ENCODE assay signal across 11 mouse cellular contexts in the genomic region with DNA sequence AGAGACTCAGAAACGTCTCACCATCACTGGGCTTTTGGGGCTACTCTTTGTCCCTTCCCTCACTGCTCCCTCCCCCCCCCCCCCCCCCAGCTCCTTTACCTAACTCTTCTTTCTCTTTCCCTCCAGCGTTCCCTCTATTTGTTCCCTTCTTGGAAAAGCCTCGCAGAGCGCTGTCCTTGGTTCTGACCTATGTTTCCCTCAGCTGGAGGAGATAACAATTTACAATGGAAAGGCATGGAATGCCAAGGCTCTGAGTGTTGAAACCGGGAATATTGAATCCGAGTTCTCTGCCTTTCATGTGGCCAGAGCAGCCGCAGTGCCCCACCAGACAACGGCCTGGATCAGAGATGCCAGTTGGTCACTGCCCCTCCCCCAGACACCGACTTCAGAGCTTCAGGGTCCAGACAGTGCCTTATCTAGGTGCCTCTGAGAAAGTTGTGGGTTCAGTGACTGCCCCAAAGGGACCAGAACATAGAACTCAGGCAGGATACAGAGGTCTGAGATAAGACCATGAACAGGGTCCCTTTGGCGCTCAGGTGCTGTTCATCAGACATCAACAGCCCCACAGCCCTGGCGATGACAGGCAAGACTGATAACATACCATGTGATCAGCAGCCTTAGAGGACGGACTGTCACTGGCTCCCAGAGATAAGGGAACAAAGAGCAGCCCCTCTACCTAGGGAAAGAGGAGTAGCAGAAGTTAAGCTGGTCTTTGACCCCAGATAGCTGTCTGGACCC. TPM values are rescaled to one million over a fixed set of nuclear protein-coding genes. Genes with fewer than 3 reads are reported as not detected.
DNase-seq lines count a peak whose midpoint lies in the region; ATAC-seq lines count a peak whose summit lies in the region.
"Had no signal": no experiment of that assay in that cellular context is flagged by ENCODE, and none has a peak within 500 bp of the region (broad histone marks: within the 10 kb centered on the region; RNA-seq: fewer than 3 reads in every experiment).

No protein-coding gene starts in this region.

- no peak overlapping the region for H3K9ac ChIP-seq in heart, embryonic 11.5 days (ENCODE audit: low read depth, low read length)

- no peak for DNase-seq in heart, adult 11 months
- DNase-seq in kidney, postnatal 4 days = peak; percentile 85 to 86
- peak; percentile 8 for DNase-seq in ovary, adult 18-20 months (ENCODE audit: low spot score)
- DNase-seq in gastrocnemius, postnatal 36 days = no peak
- no peak for DNase-seq in left cerebral cortex, postnatal 4 days
- no peak for DNase-seq in T-cell, adult 2 months (ENCODE audit: low spot score)

- H3K9me3 ChIP-seq in heart, embryonic 11.5 days (replicated peaks; ENCODE audit: control insufficient read depth, low read length) = no peaks in the 10 kb centered on the region

- H3K4me2 ChIP-seq in heart, embryonic 11.5 days = no peak overlapping the region; the same call in 1 of the 2 replicates

- peaks cover 6% of the 10 kb centered on the region; the same call in 1 of the 2 replicates for H3K4me1 ChIP-seq in heart, embryonic 11.5 days (ENCODE audit: control insufficient read depth, insufficient read depth, low read length)

- ATAC-seq in heart, embryonic 11.5 days (replicated peaks; ENCODE audit: insufficient number of reproducible peaks, low FRiP score, low TSS enrichment) = peak; percentile 89
- 0 out of 2 replicates have a peak, but pooled peaks have one; percentile 15 for ATAC-seq in common myeloid progenitor, adult 5-6 weeks (replicated peaks; ENCODE audit: low read depth, poor library complexity, severe bottlenecking)

- peaks cover 8% of the 10 kb centered on the region; the same call in 1 of the 2 replicates for H3K27me3 ChIP-seq in heart, embryonic 11.5 days (ENCODE audit: control insufficient read depth, insufficient read depth, low read length)

- intact Hi-C loops in gastrocnemius, postnatal 36 days (cut with DNase I) = no loop called here
- intact Hi-C loops in left cerebral cortex, postnatal 4 days (cut with DNase I) = no loop called here

- WGBS in heart, embryonic 11.5 days (ENCODE audit: insufficient replicate concordance) = 4% methylated on average over 12 of the region's 12 CpGs

- no peak overlapping the region for H3K4me3 ChIP-seq in heart, embryonic 11.5 days (ENCODE audit: low read depth, low read length)

- no peak overlapping the region for H3K27ac ChIP-seq in heart, embryonic 11.5 days (ENCODE audit: low read depth, low read length)

- no peaks in the 10 kb centered on the region for H3K36me3 ChIP-seq in heart, embryonic 11.5 days (ENCODE audit: control insufficient read depth, insufficient read depth, low read length)

RNA-seq across cellular contexts. Expression of a gene that starts 25.8 kb away (rescaled TPM):
- 0.07 and 0.10 TPM in 2 replicates for polyA plus RNA-seq in heart, embryonic 11.5 days (2014; fragmentation: Nextera tagmentation; extraction: Ambion mirVana)
- not detected in 2 replicates for total RNA-seq in common myeloid progenitor, adult 5-6 weeks (2017)
- not detected for total RNA-seq in gastrocnemius, postnatal 36 days (2021)
- 10 to 100 TPM; 41.8 to 59.9 TPM for total RNA-seq in left cerebral cortex, postnatal 4 days (2021)
- total RNA-seq: CH12.LX; neutrophil, adult 5-6 weeks had no signal
- polyA plus RNA-seq: heart, embryonic 14.5 days had no signal

RNA-seq across cellular contexts. Expression of a gene that starts 39.9 kb away (rescaled TPM):
- 8.7 and 8.8 TPM in 2 replicates for polyA plus RNA-seq in heart, embryonic 11.5 days (2014; fragmentation: Nextera tagmentation; extraction: Ambion mirVana)
- 14.7 and 15.3 TPM in 2 replicates for total RNA-seq in common myeloid progenitor, adult 5-6 weeks (2017)
- 1 to 10 TPM; 2.4 to 3.6 TPM for total RNA-seq in gastrocnemius, postnatal 36 days (2021)
- total RNA-seq in left cerebral cortex, postnatal 4 days (2021) = 10 to 100 TPM; 14.3 to 15.5 TPM

Comparison
In these comparisons a context has a peak if more than half of its experiments do, and no peak if none do; other contexts are left out.
1. DNase-seq: peak in kidney, postnatal 4 days (2 of 2) and ovary, adult 18-20 months (single experiment); none in heart, adult 11 months (single experiment), gastrocnemius, postnatal 36 days (0 of 2), left cerebral cortex, postnatal 4 days (single experiment) and T-cell, adult 2 months (single experiment).
2. RNA of a gene that starts 25.8 kb away (total RNA-seq): 41.8 to 59.9 TPM in left cerebral cortex, postnatal 4 days; not detected in common myeloid progenitor, adult 5-6 weeks and not detected in gastrocnemius, postnatal 36 days; every median in the first group is over 10 times any median in the second.